Mouse (Mus musculus) stomach, postnatal 0 days (tissue): Measurements from ENCODE around the gene Cenpt. TPM values are rescaled to one million over a fixed set of nuclear protein-coding genes. Genes with fewer than 3 reads are reported as not detected.
A peak's percentile ranks its signal among the peaks of the same experiment; 100 is the strongest.

Experiments
- ATAC-seq: fragments of 200-750 bp; cut with Nextera tagmentation; 2 replicates; pipeline ENCODE4 v1.8.0; 2017; ENCODE audit not compliant: low FRiP score, low TSS enrichment
- DNase-seq: peaks from one replicate; pipeline ENCODE4 v3.0.0-alpha.2; 2016; ENCODE audit warnings: low spot score
- H3K27ac ChIP-seq: fragments of 300-500 bp; sonication (generic); replicated peaks from 2 replicates; pipeline ENCODE4 v1.5.1; 2014; ENCODE audit warnings: mild to moderate bottlenecking, control low read depth
- H3K27me3 ChIP-seq: fragments of 300-500 bp; sonication (generic); 2 replicates; pipeline ENCODE4 v1.6.1; 2014; ENCODE audit warnings: low read length; ENCODE audit not compliant: control insufficient read depth, insufficient read depth
- H3K36me3 ChIP-seq: fragments of 300-500 bp; sonication (generic); 2 replicates; pipeline ENCODE4 v1.6.1; 2014; ENCODE audit warnings: low read length, mixed read lengths; ENCODE audit not compliant: control insufficient read depth, insufficient read depth
- H3K4me1 ChIP-seq: fragments of 300-500 bp; sonication (generic); replicated peaks from 2 replicates; pipeline ENCODE4 v1.6.1; 2014; ENCODE audit warnings: antibody characterized with exemption; ENCODE audit not compliant: control insufficient read depth, insufficient read depth
- H3K4me2 ChIP-seq: fragments of 300-500 bp; sonication (generic); replicated peaks from 2 replicates; pipeline ENCODE4 v1.6.1; 2014; ENCODE audit warnings: low read depth, mild to moderate bottlenecking, control low read depth, moderate library complexity
- H3K4me3 ChIP-seq: fragments of 300-500 bp; sonication (generic); 2 replicates; pipeline ENCODE4 v1.5.1; 2014; ENCODE audit warnings: low read depth, low read length, control low read depth
- H3K9ac ChIP-seq: fragments of 300-500 bp; sonication (generic); 2 replicates; pipeline ENCODE4 v1.6.1; 2014; ENCODE audit warnings: mild to moderate bottlenecking, low read length, control low read depth, mixed read lengths
- H3K9me3 ChIP-seq: fragments of 300-500 bp; sonication (generic); 2 replicates; pipeline ENCODE4 v1.6.1; 2016; ENCODE audit warnings: low read length; ENCODE audit not compliant: control insufficient read depth
- CTCF ChIP-seq: IDR thresholded peaks from 2 replicates; pipeline ENCODE4 v1.5.1; 2016; ENCODE audit warnings: antibody characterized with exemption, low read depth, mild to moderate bottlenecking, moderate library complexity
- EP300 ChIP-seq: optimal IDR thresholded peaks from 2 replicates; pipeline ENCODE3; 2016; ENCODE audit warnings: antibody characterized with exemption
- WGBS: fragments of 180-500 bp; shearing (Covaris S2); extraction: QIAGEN DNeasy Blood & Tissue Kit; methylation state at CpG from one replicate; pipeline ENCODE4 v1.1.7; 2014; 5-methylcytosine and 5-hydroxymethylcytosine counted together
- polyA plus RNA-seq: library from polyadenylated mRNA; unstranded; fragments of >200 nt; fragmentation: Nextera tagmentation; extraction: Ambion mirVana; gene quantifications from 2 replicates; pipeline ENCODE4 v1.2.1, GENCODE M21; 2015

Cenpt gene
- polyA plus RNA-seq, 1 experiment from 2014 or later = 15.1 TPM

DNA sequence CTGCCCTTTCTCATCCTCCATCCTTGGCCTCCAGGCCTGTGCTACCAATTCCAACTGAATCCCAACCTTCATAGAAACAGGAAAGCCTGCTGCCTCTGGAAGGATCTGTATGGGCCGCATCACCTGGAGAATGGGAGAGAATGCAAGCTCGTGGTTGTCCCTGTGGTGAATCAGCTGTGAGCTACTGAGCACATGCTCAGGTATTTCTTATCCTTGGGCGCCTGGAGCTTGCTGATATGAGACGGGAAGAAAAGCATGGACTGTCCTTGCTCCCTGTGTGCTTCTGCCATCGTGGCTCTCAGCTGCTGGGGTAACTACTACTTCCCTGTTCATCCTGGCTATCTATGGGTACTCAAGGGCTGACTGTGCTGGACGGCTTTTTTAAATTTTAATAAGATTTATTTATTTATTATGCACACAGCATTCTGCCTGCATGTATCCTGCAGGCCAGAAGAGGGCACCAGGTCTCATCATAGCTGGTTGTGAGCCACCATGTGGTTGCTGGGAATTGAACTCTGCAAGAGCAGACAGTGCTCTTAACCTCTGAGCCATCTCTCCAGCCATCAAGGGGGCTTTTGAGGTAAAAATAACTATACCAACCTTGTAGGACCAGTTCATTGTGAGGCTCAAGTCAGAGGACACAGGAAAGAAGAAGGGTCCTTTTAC is 13.4 kb upstream of the Cenpt start:
- Histone ChIP-seq H3K4me1 (peaks cover 7% of the 10 kb centered on the region; the same call in 1 of the 2 replicates), H3K4me2 (no peak overlapping the region), H3K36me3 (peaks cover 5% of the 10 kb centered on the region), H3K9ac (no peak overlapping the region), H3K4me3 (no peak overlapping the region), H3K27me3 (no peaks in the 10 kb centered on the region), H3K9me3 (no peaks in the 10 kb centered on the region), H3K27ac (no peak overlapping the region)
- 80% methylated on average over 6 of the region's 6 CpGs for WGBS
- DNase-seq (no peak), ATAC-seq (no peak)
- TF ChIP-seq EP300 (no peak), CTCF (peak; percentile 63)

DNA sequence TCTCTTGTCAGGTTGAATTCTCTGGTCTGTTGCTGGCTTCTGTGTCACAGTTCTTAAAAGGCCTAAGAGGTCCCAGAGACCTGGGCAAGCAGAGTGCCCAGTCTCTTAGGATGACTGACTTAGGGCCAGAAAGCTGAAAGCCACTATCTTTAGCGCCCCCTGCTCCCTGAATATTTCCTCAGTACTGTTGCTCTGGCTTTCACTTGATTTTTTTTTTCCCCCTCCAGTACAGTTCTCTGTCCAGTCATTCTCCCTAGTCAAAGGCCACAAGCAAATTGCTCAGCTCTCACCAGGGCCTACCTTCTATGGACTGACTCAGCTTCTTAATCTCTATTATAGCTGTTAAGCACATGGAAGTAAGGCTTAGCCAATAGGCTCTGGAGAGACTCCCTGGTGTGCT is 8.9 kb upstream of the Cenpt start:
- Histone ChIP-seq H3K9ac (peak overlapping the region; percentile 94; the same call in 1 of the 2 replicates), H3K36me3 (no peaks in the 10 kb centered on the region; the same call in 1 of the 2 replicates), H3K4me3 (peak overlapping the region; percentile 91), H3K4me1 (peaks cover 9% of the 10 kb centered on the region; the same call in 1 of the 2 replicates), H3K27me3 (no peaks in the 10 kb centered on the region), H3K9me3 (no peaks in the 10 kb centered on the region), H3K4me2 (peak overlapping the region; percentile 90), H3K27ac (0 out of 2 replicates have a peak overlapping the region, but pooled peaks have one; percentile 91)
- DNase-seq (no peak), ATAC-seq (no peak)
- no peak for TF ChIP-seq EP300
- TF ChIP-seq CTCF = peak; percentile 56
- WGBS = 14% methylated on average over 1 of the region's 1 CpGs

DNA sequence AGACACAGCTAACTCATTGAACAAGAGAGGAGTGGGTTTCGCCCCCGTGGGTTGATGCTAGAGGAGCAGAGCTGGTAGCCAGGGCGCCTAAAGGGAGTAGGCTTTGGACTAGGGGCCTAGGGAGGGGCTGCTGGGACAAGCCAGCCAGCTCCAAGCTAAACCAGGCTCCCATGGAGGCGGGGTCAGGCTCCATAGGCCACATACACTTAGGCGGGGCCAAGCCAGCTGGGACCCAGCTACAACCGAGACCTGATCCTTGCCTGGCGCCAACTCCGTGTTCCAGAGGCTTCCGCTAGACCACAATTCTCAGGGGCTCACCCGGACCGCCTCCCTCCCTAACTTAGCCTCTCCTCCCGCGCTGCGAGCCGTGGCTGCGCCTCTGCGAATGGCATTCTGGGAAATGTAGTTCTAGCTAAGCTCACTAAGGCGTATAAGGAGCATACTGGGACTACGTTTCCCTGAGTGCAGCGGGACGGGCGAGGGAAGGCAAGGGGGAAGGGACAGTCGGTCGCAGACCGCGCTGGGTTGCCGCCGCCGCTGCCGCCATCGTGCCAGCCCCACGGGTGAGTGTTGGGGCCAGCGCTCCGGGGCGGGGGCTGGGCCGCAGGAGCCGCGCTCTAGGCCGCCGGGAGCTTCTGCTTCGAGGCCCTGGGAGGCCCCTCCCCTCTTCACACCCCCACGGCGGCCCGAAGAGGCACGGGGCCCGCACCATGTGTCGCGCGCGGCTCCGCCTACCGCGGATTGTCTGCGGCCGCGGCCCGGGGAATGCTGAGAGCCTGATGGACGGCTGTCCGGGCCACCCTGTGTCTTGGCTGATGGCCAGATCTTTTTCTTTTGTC is 7.3 kb upstream of the Cenpt start, which contains the start of gene Nutf2:
TSS of gene Nutf2 (plus strand) at position 438 of the 839 bp plus-strand sequence.
- DNase-seq (peak; percentile 96), ATAC-seq (peak; percentile 98)
- TF ChIP-seq EP300 (no peak), CTCF (no peak)
- Histone ChIP-seq H3K4me3 (peak within 1 kb of the TSS; percentile 91), H3K4me2 (peak within 1 kb of the TSS; percentile 90), H3K36me3 (no peaks in the 10 kb centered on the region; the same call in 1 of the 2 replicates), H3K9me3 (no peaks in the 10 kb centered on the region), H3K4me1 (peaks cover 11% of the 10 kb centered on the region; the same call in 1 of the 2 replicates), H3K27me3 (no peaks in the 10 kb centered on the region), H3K9ac (peak within 1 kb of the TSS; percentile 94), H3K27ac (peak within 1 kb of the TSS; percentile 91)
- WGBS = under 1% methylated on average over 59 of the region's 59 CpGs

DNA sequence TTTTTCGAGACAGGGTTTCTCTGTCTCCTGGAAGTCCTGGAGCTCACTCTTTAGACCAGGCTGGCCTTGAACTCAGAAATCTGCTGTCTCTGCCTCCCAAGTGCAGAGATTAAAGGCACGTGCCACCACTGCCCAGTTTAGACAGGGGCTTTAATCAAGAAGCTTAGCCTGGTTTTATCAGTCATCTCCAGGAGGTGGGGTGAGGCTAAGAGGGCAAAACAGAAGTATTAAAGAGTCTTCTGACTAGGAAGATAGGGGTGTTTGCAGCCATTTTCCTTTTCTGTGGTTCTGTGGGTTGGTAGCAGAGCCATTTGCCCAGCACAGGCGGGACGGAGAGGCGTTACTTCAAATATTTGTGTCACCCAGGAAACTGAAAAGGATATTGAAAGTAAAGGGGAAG is 6.2 kb upstream of the Cenpt start:
- no peak for ATAC-seq
- Histone ChIP-seq H3K4me3 (no peak overlapping the region), H3K27ac (peak overlapping the region; percentile 91), H3K9ac (no peak overlapping the region; the same call in 1 of the 2 replicates), H3K36me3 (no peaks in the 10 kb centered on the region; the same call in 1 of the 2 replicates), H3K4me1 (peaks cover 11% of the 10 kb centered on the region; the same call in 1 of the 2 replicates), H3K27me3 (no peaks in the 10 kb centered on the region), H3K4me2 (no peak overlapping the region; the same call in 1 of the 2 replicates), H3K9me3 (no peaks in the 10 kb centered on the region)
- DNase-seq = no peak
- no peak for TF ChIP-seq EP300
- no peak for TF ChIP-seq CTCF
- WGBS = 44% methylated on average over 5 of the region's 5 CpGs

- DNase-seq (no peak), ATAC-seq (no peak)
- WGBS = 83% methylated on average over 5 of the region's 5 CpGs
- no peak for TF ChIP-seq CTCF
- TF ChIP-seq EP300 = no peak
- no peak overlapping the region for H3K4me2 ChIP-seq
- no peak overlapping the region for H3K9ac ChIP-seq
- H3K36me3 ChIP-seq = no peaks in the 10 kb centered on the region; the same call in 1 of the 2 replicates
- H3K4me3 ChIP-seq = no peak overlapping the region
- peaks cover 11% of the 10 kb centered on the region; the same call in 1 of the 2 replicates for H3K4me1 ChIP-seq
- H3K27me3 ChIP-seq = no peaks in the 10 kb centered on the region
- no peaks in the 10 kb centered on the region for H3K9me3 ChIP-seq
- H3K27ac ChIP-seq = no peak overlapping the region
These were observed 5.4 kb upstream of the Cenpt start for GRCm38 (mm10) chr8:105858495-105858894.
